Mouse (Mus musculus) hindbrain, embryonic 11.5 days (tissue): Measurements from ENCODE around the gene Adamtsl1. TPM values are rescaled to one million over a fixed set of nuclear protein-coding genes. Genes with fewer than 3 reads are reported as not detected.

Experiments used
- ATAC-seq: fragments of 200-750 bp; cut with Nextera tagmentation; 2 replicates; pipeline ENCODE4 v1.8.0; 2017; ENCODE audit warnings: mild to moderate bottlenecking, moderate TSS enrichment, moderate library complexity; ENCODE audit not compliant: low FRiP score
- DNase-seq: peaks from one replicate; pipeline ENCODE4 v3.0.0-alpha.2; 2015; ENCODE audit warnings: low spot score
- H3K27ac ChIP-seq: fragments of 300-500 bp; sonication (generic); 2 replicates; pipeline ENCODE4 v1.5.1; 2014; ENCODE audit warnings: mild to moderate bottlenecking, low read depth, low read length
- H3K27me3 ChIP-seq: fragments of 300-500 bp; sonication (generic); 2 replicates; pipeline ENCODE4 v1.6.1; 2014; ENCODE audit warnings: mild to moderate bottlenecking, low read length, moderate library complexity, mixed read lengths; ENCODE audit not compliant: control insufficient read depth, insufficient read depth
- H3K36me3 ChIP-seq: fragments of 300-500 bp; sonication (generic); 2 replicates; pipeline ENCODE4 v1.6.1; 2014; ENCODE audit warnings: mild to moderate bottlenecking, low read length, moderate library complexity, mixed read lengths; ENCODE audit not compliant: control insufficient read depth, insufficient read depth
- H3K4me1 ChIP-seq: fragments of 300-500 bp; sonication (generic); replicated peaks from 2 replicates; pipeline ENCODE4 v1.6.1; 2014; ENCODE audit warnings: low read length, mixed read lengths; ENCODE audit not compliant: control insufficient read depth, insufficient read depth
- H3K4me2 ChIP-seq: fragments of 300-500 bp; sonication (generic); replicated peaks from 2 replicates; pipeline ENCODE4 v1.6.1; 2014; ENCODE audit warnings: mild to moderate bottlenecking, low read depth, low read length
- H3K4me3 ChIP-seq: fragments of 300-500 bp; sonication (generic); 2 replicates; pipeline ENCODE4 v1.5.1; 2014; ENCODE audit warnings: low read depth, low read length
- H3K9ac ChIP-seq: fragments of 300-500 bp; sonication (generic); 2 replicates; pipeline ENCODE4 v1.6.1; 2014; ENCODE audit warnings: low read depth, low read length
- H3K9me3 ChIP-seq: fragments of 300-500 bp; sonication (generic); 2 replicates; pipeline ENCODE4 v1.6.1; 2016; ENCODE audit warnings: low read length; ENCODE audit not compliant: control insufficient read depth
- WGBS: fragments of 180-500 bp; shearing (Covaris S2); extraction: QIAGEN DNeasy Blood & Tissue Kit; methylation state at CpG from one replicate; pipeline ENCODE4 v1.1.7; 2014; 5-methylcytosine and 5-hydroxymethylcytosine counted together
- polyA plus RNA-seq: library from polyadenylated mRNA; unstranded; fragments of >200 nt; fragmentation: Nextera tagmentation; extraction: Ambion mirVana; gene quantifications from 2 replicates; pipeline ENCODE4 v1.2.1, GENCODE M21; 2014

Adamtsl1 gene
- polyA plus RNA-seq, 1 experiment from 2014 or later: 11.1 TPM

- Histone ChIP-seq H3K4me3 (no peak overlapping the region), H3K9ac (no peak overlapping the region), H3K4me1 (no peaks in the 10 kb centered on the region), H3K27me3 (no peaks in the 10 kb centered on the region), H3K36me3 (no peaks in the 10 kb centered on the region), H3K9me3 (no peaks in the 10 kb centered on the region), H3K4me2 (no peak overlapping the region), H3K27ac (no peak overlapping the region)
- ATAC-seq (no peak), DNase-seq (no peak)
- WGBS: 82% methylated on average over 2 of the region's 2 CpGs
Observed at GRCm38 (mm10) chr4:86126636-86127035, 612.7 kb downstream of the Adamtsl1 start.

- H3K27ac ChIP-seq: no peak overlapping the region
- whole genome bisulfite sequencing: 88% methylated on average over 4 of the region's 4 CpGs
- no peak overlapping the region for H3K4me2 ChIP-seq
- H3K9me3 ChIP-seq: no peaks in the 10 kb centered on the region
- H3K9ac ChIP-seq: no peak overlapping the region
- ATAC-seq: no peak
- H3K36me3 ChIP-seq: no peaks in the 10 kb centered on the region
- H3K4me3 ChIP-seq: no peak overlapping the region
- no peak for DNase-seq
- no peaks in the 10 kb centered on the region for H3K4me1 ChIP-seq
- no peaks in the 10 kb centered on the region for H3K27me3 ChIP-seq
Observed at GRCm38 (mm10) chr4:86158551-86158950, 644.6 kb downstream of the Adamtsl1 start.

- Histone ChIP-seq H3K9ac (no peak overlapping the region), H3K4me2 (no peak overlapping the region), H3K27me3 (no peaks in the 10 kb centered on the region), H3K4me3 (no peak overlapping the region), H3K9me3 (no peaks in the 10 kb centered on the region), H3K36me3 (no peaks in the 10 kb centered on the region), H3K27ac (no peak overlapping the region), H3K4me1 (no peaks in the 10 kb centered on the region)
- DNase-seq (no peak), ATAC-seq (no peak)
- WGBS: 86% methylated on average over 1 of the region's 1 CpGs
Observed at GRCm38 (mm10) chr4:86159362-86159761, 645.4 kb downstream of the Adamtsl1 start.

DNA sequence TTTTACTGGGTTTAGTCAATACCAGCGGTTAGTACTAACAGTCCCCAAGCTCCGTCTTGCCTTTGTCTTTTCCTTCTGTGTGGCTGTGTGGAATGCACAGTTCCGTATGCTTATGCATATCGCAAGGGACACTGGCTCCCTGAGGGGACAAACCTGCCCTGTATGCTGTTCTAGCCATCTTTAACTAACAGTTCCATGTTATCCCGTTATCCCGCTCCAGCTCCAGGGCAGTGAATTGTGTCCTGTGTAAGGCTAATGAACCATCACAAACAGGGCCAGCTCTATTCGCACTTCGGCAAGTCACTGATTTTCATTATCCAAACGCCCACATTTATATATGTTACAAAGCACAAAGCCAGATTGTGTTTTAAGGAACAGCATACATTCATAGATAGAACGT, 656.8 kb downstream of the Adamtsl1 start:
- H3K4me1 ChIP-seq: no peaks in the 10 kb centered on the region
- peak; percentile 51; the same call in 1 of the 2 replicates for ATAC-seq
- WGBS: 65% methylated on average over 10 of the region's 10 CpGs

GRCm38 (mm10) chr4:86171461-86171860, 657.5 kb downstream of the Adamtsl1 start:
- Histone ChIP-seq H3K9me3 (no peaks in the 10 kb centered on the region), H3K4me3 (no peak overlapping the region), H3K36me3 (no peaks in the 10 kb centered on the region), H3K27me3 (no peaks in the 10 kb centered on the region), H3K27ac (no peak overlapping the region), H3K9ac (no peak overlapping the region), H3K4me2 (no peak overlapping the region), H3K4me1 (no peaks in the 10 kb centered on the region)
- WGBS: 81% methylated on average over 5 of the region's 5 CpGs
- DNase-seq: no peak
- no peak for ATAC-seq

More for the DNA sequence above, 656.8 kb downstream of the Adamtsl1 start:
- no peaks in the 10 kb centered on the region for H3K36me3 ChIP-seq
- H3K4me2 ChIP-seq: no peak overlapping the region
- H3K4me3 ChIP-seq: no peak overlapping the region
- H3K27me3 ChIP-seq: no peaks in the 10 kb centered on the region
- no peak overlapping the region for H3K9ac ChIP-seq
- DNase-seq: peak; percentile 8
- no peak overlapping the region for H3K27ac ChIP-seq
- H3K9me3 ChIP-seq: no peaks in the 10 kb centered on the region

- no peaks in the 10 kb centered on the region for H3K4me1 ChIP-seq
- no peak for ATAC-seq
- 92% methylated on average over 6 of the region's 6 CpGs for WGBS
Observed at GRCm38 (mm10) chr4:86177471-86177870, 663.5 kb downstream of the Adamtsl1 start.

GRCm38 (mm10) chr4:86178116-86178515, 664.1 kb downstream of the Adamtsl1 start:
- Histone ChIP-seq H3K4me3 (no peak overlapping the region), H3K9me3 (no peaks in the 10 kb centered on the region), H3K4me1 (no peaks in the 10 kb centered on the region), H3K27me3 (no peaks in the 10 kb centered on the region), H3K36me3 (no peaks in the 10 kb centered on the region), H3K9ac (no peak overlapping the region), H3K27ac (no peak overlapping the region), H3K4me2 (no peak overlapping the region)
- ATAC-seq (no peak), DNase-seq (no peak)
- WGBS: 88% methylated on average over 14 of the region's 14 CpGs

More at GRCm38 (mm10) chr4:86177471-86177870, 663.5 kb downstream of the Adamtsl1 start:
- Histone ChIP-seq H3K27ac (no peak overlapping the region), H3K4me3 (no peak overlapping the region), H3K9ac (no peak overlapping the region), H3K9me3 (no peaks in the 10 kb centered on the region), H3K27me3 (no peaks in the 10 kb centered on the region), H3K36me3 (no peaks in the 10 kb centered on the region), H3K4me2 (no peak overlapping the region)
- no peak for DNase-seq

DNA sequence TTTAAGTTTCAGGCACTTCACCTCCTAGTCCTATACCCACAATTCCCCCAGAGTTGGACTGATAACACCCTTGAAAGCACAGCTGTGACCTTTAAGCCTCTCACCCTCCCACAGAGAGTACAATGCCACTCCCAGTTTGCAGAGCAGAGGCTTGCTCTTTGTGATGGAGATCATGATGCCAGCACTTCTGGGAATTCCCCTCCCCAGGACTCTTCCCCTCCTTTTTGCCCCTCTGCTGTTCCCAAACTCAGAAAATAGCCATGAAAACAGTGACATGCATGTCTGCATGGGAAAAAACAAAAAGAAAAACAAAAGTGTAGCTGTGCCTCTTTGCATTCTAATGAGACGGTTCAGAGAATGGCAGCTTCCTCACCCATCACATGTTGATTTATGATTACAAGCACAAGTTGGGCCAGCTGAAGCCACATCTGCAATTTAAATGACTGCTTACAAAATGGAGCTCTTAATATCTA, 669.8 kb downstream of the Adamtsl1 start:
- DNase-seq: peak; percentile 69
- H3K27me3 ChIP-seq: no peaks in the 10 kb centered on the region
- no peaks in the 10 kb centered on the region for H3K36me3 ChIP-seq
- no peaks in the 10 kb centered on the region for H3K9me3 ChIP-seq
- 21% methylated on average over 1 of the region's 1 CpGs for WGBS
- 0 out of 2 replicates have a peak overlapping the region, but pooled peaks have one; percentile 39 for H3K27ac ChIP-seq
- no peak overlapping the region for H3K4me3 ChIP-seq
- peak; percentile 96 for ATAC-seq
- H3K9ac ChIP-seq: no peak overlapping the region
- no peak overlapping the region for H3K4me2 ChIP-seq
- no peaks in the 10 kb centered on the region for H3K4me1 ChIP-seq

DNA sequence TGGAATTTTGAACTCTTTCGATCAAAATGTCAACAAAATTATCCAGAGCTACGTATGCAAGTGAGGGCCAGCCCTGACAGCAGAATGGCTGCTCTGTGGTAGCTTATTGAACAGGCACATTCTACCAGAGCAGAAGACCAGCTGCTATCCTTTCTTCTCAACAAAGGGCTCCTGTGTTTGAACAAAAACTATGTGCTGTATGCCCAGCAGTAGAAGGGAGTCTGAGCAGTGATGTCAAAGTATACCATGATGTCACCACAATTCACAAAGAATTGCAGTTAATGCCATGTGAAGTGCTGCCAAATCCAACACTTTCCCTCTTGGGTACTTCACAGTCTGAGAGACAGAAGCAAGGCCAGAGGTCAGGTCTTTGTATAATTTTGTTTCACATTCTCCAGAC, 675.9 kb downstream of the Adamtsl1 start:
- WGBS: 63% methylated on average over 2 of the region's 2 CpGs
- DNase-seq (peak; percentile 13), ATAC-seq (peak; percentile 63; the same call in 1 of the 2 replicates)
- no peaks in the 10 kb centered on the region for H3K27me3 ChIP-seq
- no peak overlapping the region for H3K4me2 ChIP-seq
- H3K9ac ChIP-seq: no peak overlapping the region
- H3K27ac ChIP-seq: no peak overlapping the region
- no peak overlapping the region for H3K4me3 ChIP-seq
- H3K9me3 ChIP-seq: no peaks in the 10 kb centered on the region
- no peaks in the 10 kb centered on the region for H3K4me1 ChIP-seq
- H3K36me3 ChIP-seq: no peaks in the 10 kb centered on the region
